Mouse (Mus musculus) megakaryocyte, embryonic 14.5 days (primary cell): ENCODE data around the gene Tarm1. TPM values are rescaled to one million over a fixed set of nuclear protein-coding genes. Genes with fewer than 3 reads are reported as not detected.

ENCODE experiments used
- H3K27me3 ChIP-seq: replicated peaks from 2 replicates; pipeline ENCODE3; 2012; ENCODE audit warnings: inconsistent platforms
- H3K36me3 ChIP-seq: replicated peaks from 2 replicates; pipeline ENCODE3; 2012; ENCODE audit warnings: low read length, inconsistent platforms, mixed read lengths
- H3K4me1 ChIP-seq: 2 replicates; pipeline ENCODE4 v1.6.1; 2012; ENCODE audit warnings: inconsistent platforms
- H3K4me3 ChIP-seq: replicated peaks from 2 replicates; pipeline ENCODE3; 2012; ENCODE audit warnings: moderate library complexity, mild to moderate bottlenecking, inconsistent platforms
- H3K9me3 ChIP-seq: 2 replicates; pipeline ENCODE4 v1.6.1; 2012; ENCODE audit warnings: inconsistent platforms
- FLI1 ChIP-seq: IDR thresholded peaks from 2 replicates; pipeline ENCODE4 v1.6.1; 2012; ENCODE audit warnings: low read length, inconsistent platforms, mixed read lengths
- GATA1 ChIP-seq: IDR thresholded peaks from 3 replicates; pipeline ENCODE4 v1.6.1; 2012; ENCODE audit warnings: mixed read lengths, low read length, inconsistent platforms, borderline replicate concordance
- polyA plus RNA-seq: library from polyadenylated mRNA; stranded (reverse); fragments of >175 nt; gene quantifications from 2 replicates; pipeline ENCODE4 v1.2.3, GENCODE M21; 2012; ENCODE audit warnings: low replicate concordance; ENCODE audit not compliant: insufficient read depth

Gene Tarm1
- polyA plus RNA-seq, 1 experiment = not detected

DNA sequence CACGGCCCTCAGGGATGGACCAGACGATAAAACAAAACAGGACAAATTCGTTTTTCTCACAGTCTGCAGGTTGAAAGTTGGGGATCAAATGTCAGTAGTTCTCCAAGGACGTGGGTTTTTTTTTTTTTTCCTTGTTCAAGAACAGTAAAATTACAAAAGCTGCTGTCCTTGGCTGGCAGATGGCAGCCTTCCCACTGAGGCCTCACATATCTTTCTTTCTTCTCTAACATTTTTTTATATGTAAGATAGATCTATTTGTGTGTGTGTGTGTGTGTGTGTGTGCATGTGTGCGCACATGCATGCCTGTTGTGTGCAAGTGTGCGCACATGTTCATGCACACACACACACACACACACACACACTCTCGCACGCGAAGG lies 44.6 kb downstream of the Tarm1 start:
- peaks cover 7% of the 10 kb centered on the region for H3K4me1 ChIP-seq
- H3K27me3 ChIP-seq = no peaks in the 10 kb centered on the region
- H3K4me3 ChIP-seq = no peak overlapping the region
- no peak for TF ChIP-seq GATA1
- TF ChIP-seq FLI1 = no peak
- peaks cover 9% of the 10 kb centered on the region for H3K9me3 ChIP-seq
- no peaks in the 10 kb centered on the region for H3K36me3 ChIP-seq

DNA sequence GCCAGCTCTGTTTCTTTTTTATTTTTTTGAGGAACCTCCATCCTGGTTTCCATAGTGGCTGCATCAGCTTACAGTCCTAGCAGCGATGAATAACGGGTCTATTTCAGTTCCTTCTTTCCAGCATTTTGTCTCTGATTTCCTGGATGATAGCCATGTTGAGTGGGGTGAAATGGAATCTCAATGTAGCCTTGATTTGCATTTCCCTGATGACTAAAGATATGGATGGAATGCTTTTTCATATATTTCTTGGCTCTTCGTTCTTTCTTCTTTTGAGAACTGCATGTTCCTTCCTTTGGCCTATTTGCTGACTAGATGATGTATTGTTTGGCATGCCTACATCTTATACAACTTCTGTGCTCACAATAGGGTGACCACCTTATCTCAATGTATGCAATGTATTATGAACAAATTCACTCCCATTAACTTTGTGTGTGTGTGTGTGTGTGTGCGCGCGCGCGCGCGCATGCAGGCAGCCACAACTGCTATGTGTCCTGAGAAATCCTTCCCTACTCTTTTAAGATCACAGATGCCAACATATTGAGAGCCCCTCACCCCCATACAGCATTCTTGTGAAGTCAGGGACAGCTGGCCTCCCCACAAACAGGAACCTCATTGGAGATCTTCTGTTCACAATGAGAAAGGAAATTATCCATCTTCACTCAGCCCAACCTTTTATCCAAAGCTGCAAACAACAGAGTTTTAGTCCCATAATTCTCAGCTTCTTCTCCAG lies 45.1 kb downstream of the Tarm1 start:
- Histone ChIP-seq H3K4me1 (peaks cover 7% of the 10 kb centered on the region), H3K27me3 (no peaks in the 10 kb centered on the region), H3K4me3 (no peak overlapping the region), H3K9me3 (peaks cover 9% of the 10 kb centered on the region), H3K36me3 (no peaks in the 10 kb centered on the region)
- TF ChIP-seq GATA1 (no peak), FLI1 (no peak)

DNA sequence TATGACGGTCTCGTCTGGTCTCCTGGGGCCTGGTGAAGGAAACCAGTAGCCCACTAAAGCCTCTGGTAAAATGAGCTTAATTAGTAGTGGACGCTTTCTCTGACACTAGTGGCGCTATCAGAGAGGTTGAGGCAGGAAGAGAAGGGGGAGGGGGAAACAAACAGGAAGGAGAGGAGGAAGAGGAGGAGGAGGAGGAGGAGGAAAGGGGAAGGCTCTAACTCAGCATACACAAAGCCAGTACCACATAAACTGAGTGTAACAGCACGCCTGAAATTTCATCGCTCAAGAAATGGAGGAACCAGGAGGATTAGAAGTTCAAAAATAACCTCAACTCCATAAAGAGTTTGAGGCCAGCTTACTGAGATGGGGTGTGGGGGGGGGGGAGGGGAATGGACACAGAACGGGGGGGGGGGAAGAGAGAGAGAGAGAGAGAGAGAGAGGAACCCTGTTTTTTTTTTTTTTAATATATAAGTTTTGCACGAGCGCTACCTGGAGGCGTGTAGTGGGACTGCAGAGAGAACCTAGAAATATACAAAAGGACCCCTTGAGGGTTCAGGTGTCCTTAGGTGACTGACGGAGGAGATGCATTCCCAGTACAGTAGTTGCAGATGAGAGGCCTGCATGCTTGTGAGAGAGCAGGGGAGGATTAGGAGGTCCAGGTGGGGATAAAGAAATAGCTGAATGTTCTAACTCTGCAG lies 48.8 kb downstream of the Tarm1 start:
- H3K9me3 ChIP-seq = no peaks in the 10 kb centered on the region
- no peaks in the 10 kb centered on the region for H3K27me3 ChIP-seq
- peaks cover 39% of the 10 kb centered on the region for H3K4me1 ChIP-seq
- H3K4me3 ChIP-seq = no peak overlapping the region
- TF ChIP-seq FLI1 (no peak), GATA1 (no peak)
- H3K36me3 ChIP-seq = no peaks in the 10 kb centered on the region

DNA sequence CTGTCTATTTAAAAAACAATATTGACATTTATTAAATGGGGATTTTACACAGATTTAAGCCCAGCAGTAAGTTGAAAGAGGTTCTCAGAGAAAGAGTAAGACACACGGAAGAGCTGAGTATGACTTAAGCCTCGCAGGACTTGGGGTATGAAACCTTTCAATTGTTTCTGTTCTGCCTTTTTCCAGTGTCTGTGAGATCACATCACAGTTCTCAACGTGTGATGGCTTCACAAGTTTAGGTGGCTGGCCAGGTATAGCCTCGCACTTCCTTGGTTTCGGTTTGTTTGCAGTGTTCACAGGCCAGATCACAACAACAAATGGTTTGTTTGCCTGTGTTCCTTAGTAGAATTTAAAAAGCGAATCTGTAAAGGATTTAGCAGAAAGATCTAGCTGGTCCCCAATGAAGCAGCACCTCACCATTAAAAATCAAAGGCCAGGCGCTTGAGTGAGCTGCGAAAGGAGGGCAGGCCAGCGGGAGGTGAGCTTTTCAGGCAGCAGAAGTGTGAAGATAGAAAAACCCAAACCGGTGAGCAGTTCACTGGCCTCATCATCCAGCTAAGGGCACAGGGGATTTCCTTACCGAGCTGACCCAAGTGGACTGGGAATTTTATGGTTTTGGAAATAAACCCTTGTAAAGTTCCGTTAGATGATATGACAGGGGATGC lies 49.5 kb downstream of the Tarm1 start:
- Histone ChIP-seq H3K4me3 (no peak overlapping the region), H3K9me3 (no peaks in the 10 kb centered on the region), H3K36me3 (no peaks in the 10 kb centered on the region), H3K27me3 (no peaks in the 10 kb centered on the region), H3K4me1 (peaks cover 39% of the 10 kb centered on the region)
- TF ChIP-seq FLI1 (no peak), GATA1 (no peak)

DNA sequence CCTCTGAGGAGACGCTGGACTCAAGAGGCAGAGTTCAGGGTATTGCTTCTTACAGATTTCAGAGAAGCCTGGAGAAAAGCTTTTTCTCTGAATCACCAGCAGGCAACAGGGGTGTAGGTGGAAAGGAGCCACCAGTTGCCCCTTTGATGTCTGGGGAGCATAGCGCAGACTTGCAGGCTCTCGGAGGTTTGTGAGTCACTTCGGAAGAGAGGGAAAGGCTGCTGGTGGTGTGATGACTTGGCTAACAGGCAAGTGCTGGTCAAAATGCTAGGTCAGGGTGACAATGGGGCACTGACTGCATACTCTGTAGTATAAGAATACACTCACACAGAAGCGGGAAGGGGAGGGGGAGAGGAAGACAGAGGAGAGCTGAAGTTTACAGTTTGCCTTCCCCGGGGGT lies 51.3 kb downstream of the Tarm1 start:
- no peaks in the 10 kb centered on the region for H3K9me3 ChIP-seq
- peaks cover 39% of the 10 kb centered on the region for H3K4me1 ChIP-seq
- no peak for TF ChIP-seq FLI1
- no peaks in the 10 kb centered on the region for H3K27me3 ChIP-seq
- H3K36me3 ChIP-seq = no peaks in the 10 kb centered on the region
- H3K4me3 ChIP-seq = peak overlapping the region; percentile 50

DNA sequence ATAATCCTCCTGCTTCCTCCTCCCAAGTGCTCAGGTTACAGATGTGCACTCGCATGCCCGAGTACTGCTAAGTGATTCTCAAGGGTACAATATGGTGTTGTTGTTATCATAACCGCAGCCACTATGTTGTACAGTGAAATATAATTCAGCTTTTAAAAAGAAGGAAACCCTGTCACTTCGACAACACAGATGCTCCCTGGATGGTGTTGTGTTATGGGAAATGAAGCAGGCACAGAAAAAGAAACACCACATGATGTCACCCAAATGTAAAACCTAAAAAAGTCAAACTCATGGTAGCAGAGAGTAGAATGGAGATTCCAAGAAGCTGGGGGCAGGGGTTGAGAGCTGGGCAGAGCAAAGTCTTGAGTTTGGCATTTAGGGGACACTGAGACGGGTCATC lies 51.8 kb downstream of the Tarm1 start:
- Histone ChIP-seq H3K36me3 (no peaks in the 10 kb centered on the region), H3K27me3 (no peaks in the 10 kb centered on the region), H3K9me3 (no peaks in the 10 kb centered on the region), H3K4me3 (no peak overlapping the region), H3K4me1 (peaks cover 39% of the 10 kb centered on the region)
- TF ChIP-seq FLI1 (no peak), GATA1 (no peak)

DNA sequence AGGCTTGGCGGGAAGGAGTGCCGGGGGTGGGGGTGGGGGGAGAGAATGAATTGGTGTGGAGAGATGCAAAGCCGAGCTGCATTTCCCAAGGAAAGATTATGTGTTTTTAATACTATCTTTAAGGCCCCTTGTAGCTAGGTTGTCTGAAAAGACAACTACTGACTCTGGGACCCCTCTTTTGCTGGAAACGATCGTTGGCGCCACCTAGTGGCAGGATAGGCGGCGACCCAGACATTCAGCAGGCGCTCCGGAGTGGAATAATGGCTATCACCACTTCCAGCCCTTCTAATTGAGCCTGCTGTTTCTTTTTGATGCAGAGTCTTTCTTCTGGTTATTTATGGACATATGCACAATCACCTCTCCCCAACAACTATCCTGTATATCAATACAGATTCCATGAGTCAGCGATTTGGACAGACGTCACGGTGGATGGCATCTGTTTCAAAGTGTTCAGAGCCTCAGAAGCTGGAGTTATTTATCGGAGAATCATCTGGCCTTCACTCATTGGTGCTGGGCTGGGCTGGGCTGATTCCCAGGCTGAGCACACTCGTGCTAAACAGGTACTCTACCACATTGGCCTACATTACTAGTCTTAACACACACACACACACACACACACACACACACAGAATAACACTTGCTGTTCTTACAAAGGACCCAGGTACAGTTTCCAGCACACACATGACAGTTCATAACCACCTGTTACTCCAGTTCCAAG lies 53.5 kb downstream of the Tarm1 start:
- Histone ChIP-seq H3K4me1 (peaks cover 39% of the 10 kb centered on the region), H3K4me3 (no peak overlapping the region), H3K9me3 (no peaks in the 10 kb centered on the region), H3K27me3 (no peaks in the 10 kb centered on the region), H3K36me3 (no peaks in the 10 kb centered on the region)
- TF ChIP-seq GATA1 = no peak
- no peak for TF ChIP-seq FLI1

DNA sequence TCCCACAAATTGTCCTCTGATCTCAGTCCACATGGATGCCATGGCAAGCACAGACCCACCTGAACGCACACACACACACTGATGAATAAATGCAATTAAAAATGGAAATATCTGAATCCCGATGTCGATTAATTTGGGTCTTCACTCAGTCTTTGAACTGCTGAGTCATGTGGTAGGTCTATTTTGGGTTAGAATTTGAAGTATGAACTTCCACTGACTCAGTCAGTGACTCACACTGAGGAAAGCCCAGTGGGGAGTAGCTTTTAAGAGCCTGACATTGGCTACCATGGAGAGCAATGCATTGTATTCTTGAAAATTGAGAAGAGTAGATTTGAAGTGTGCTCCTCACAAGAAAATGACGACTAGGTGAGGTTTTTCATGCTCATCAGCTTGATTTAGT lies 55.4 kb downstream of the Tarm1 start:
- TF ChIP-seq GATA1 = no peak
- TF ChIP-seq FLI1 = no peak
- Histone ChIP-seq H3K9me3 (no peaks in the 10 kb centered on the region), H3K27me3 (no peaks in the 10 kb centered on the region), H3K4me3 (no peak overlapping the region), H3K4me1 (peaks cover 30% of the 10 kb centered on the region), H3K36me3 (no peaks in the 10 kb centered on the region)

DNA sequence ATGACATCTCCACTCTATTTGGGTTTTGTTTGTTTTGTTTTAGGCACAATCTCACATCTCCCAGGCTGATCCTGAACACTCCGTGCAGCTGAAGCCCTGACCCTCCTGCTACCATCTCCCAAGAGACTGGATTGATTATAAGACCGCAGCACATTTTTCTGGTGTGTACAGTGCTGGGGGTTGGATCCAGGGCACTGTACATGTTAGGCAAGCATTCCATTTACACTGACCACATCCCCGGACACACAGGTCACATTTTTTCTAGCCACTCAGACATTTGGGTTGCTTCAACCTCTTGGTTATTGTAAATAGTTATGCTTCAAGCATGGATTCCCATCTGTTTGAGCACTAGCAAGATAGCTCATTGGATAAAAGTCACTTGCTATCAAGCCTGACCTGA lies 55.8 kb downstream of the Tarm1 start:
- no peak overlapping the region for H3K4me3 ChIP-seq
- no peaks in the 10 kb centered on the region for H3K27me3 ChIP-seq
- TF ChIP-seq FLI1 = no peak
- no peak for TF ChIP-seq GATA1
- H3K9me3 ChIP-seq = peaks cover 3% of the 10 kb centered on the region; the same call in 1 of the 2 replicates
- H3K36me3 ChIP-seq = no peaks in the 10 kb centered on the region
- peaks cover 26% of the 10 kb centered on the region for H3K4me1 ChIP-seq
